Mouse (Mus musculus): ENCODE data around the gene Btbd10. TPM values are rescaled to one million over a fixed set of nuclear protein-coding genes. Genes with fewer than 3 reads are reported as not detected.

Gene Btbd10
- polyA plus RNA-seq, 1 experiment from 2014 or later = 25.6 TPM

- no peak overlapping the region for H3K27ac ChIP-seq (ENCODE audit: low read length)
- H3K4me1 ChIP-seq (ENCODE audit: insufficient read depth, low read length) = peaks cover 7% of the 10 kb centered on the region
- no peaks in the 10 kb centered on the region for H3K27me3 ChIP-seq (ENCODE audit: insufficient read depth, low read length)
- no peak for ATAC-seq (ENCODE audit: low FRiP score, low TSS enrichment)
- H3K4me3 ChIP-seq (ENCODE audit: low read length) = no peak overlapping the region
- no peak overlapping the region for H3K4me2 ChIP-seq (replicated peaks; ENCODE audit: low read depth, low read length)
- 88% methylated on average over 4 of the region's 4 CpGs for WGBS
- no peaks in the 10 kb centered on the region for H3K9me3 ChIP-seq (ENCODE audit: low read length)
- peaks cover 3% of the 10 kb centered on the region; the same call in 1 of the 2 replicates for H3K36me3 ChIP-seq (ENCODE audit: insufficient read depth, low read length)
- no peak overlapping the region for H3K9ac ChIP-seq (replicated peaks; ENCODE audit: low read length)
These were observed 71.4 kb downstream of the Btbd10 start for GRCm38 (mm10) chr7:113297813-113298212.

- Histone ChIP-seq H3K4me3 (ENCODE audit: low read length) (no peak overlapping the region), H3K4me2 (replicated peaks; ENCODE audit: low read depth, low read length) (peak overlapping the region; percentile 1; the same call in 1 of the 2 replicates), H3K9ac (replicated peaks; ENCODE audit: low read length) (no peak overlapping the region), H3K36me3 (ENCODE audit: insufficient read depth, low read length) (peaks cover 3% of the 10 kb centered on the region; the same call in 1 of the 2 replicates), H3K9me3 (ENCODE audit: low read length) (no peaks in the 10 kb centered on the region), H3K27ac (ENCODE audit: low read length) (no peak overlapping the region), H3K4me1 (ENCODE audit: insufficient read depth, low read length) (peaks cover 7% of the 10 kb centered on the region), H3K27me3 (ENCODE audit: insufficient read depth, low read length) (no peaks in the 10 kb centered on the region)
- whole genome bisulfite sequencing = 23% methylated on average over 17 of the region's 17 CpGs
- 0 out of 2 replicates have a peak, but pooled peaks have one; percentile 49 for ATAC-seq (ENCODE audit: low FRiP score, low TSS enrichment)
These were observed 73.9 kb downstream of the Btbd10 start for GRCm38 (mm10) chr7:113295077-113295890.

GRCm38 (mm10) chr7:113294598-113294997 is 74.6 kb downstream of the Btbd10 start:
- WGBS = 90% methylated on average over 6 of the region's 6 CpGs

GRCm38 (mm10) chr7:113292193-113292592 is 77.0 kb downstream of the Btbd10 start:
- no peaks in the 10 kb centered on the region for H3K27me3 ChIP-seq (ENCODE audit: insufficient read depth, low read length)
- no peak overlapping the region for H3K9ac ChIP-seq (replicated peaks; ENCODE audit: low read length)
- H3K4me3 ChIP-seq (ENCODE audit: low read length) = no peak overlapping the region
- WGBS = 85% methylated on average over 4 of the region's 4 CpGs
- no peak for ATAC-seq (ENCODE audit: low FRiP score, low TSS enrichment)
- no peaks in the 10 kb centered on the region for H3K36me3 ChIP-seq (ENCODE audit: insufficient read depth, low read length)
- no peak overlapping the region for H3K27ac ChIP-seq (ENCODE audit: low read length)
- no peak overlapping the region for H3K4me2 ChIP-seq (replicated peaks; ENCODE audit: low read depth, low read length)
- no peaks in the 10 kb centered on the region for H3K9me3 ChIP-seq (ENCODE audit: low read length)
- peaks cover 7% of the 10 kb centered on the region for H3K4me1 ChIP-seq (ENCODE audit: insufficient read depth, low read length)

More at GRCm38 (mm10) chr7:113294598-113294997, 74.6 kb downstream of the Btbd10 start:
- H3K9ac ChIP-seq (replicated peaks; ENCODE audit: low read length) = no peak overlapping the region
- no peak for ATAC-seq (ENCODE audit: low FRiP score, low TSS enrichment)
- H3K9me3 ChIP-seq (ENCODE audit: low read length) = no peaks in the 10 kb centered on the region
- H3K4me2 ChIP-seq (replicated peaks; ENCODE audit: low read depth, low read length) = no peak overlapping the region
- peaks cover 7% of the 10 kb centered on the region for H3K4me1 ChIP-seq (ENCODE audit: insufficient read depth, low read length)
- H3K27ac ChIP-seq (ENCODE audit: low read length) = no peak overlapping the region
- no peaks in the 10 kb centered on the region for H3K27me3 ChIP-seq (ENCODE audit: insufficient read depth, low read length)
- H3K4me3 ChIP-seq (ENCODE audit: low read length) = no peak overlapping the region
- H3K36me3 ChIP-seq (ENCODE audit: insufficient read depth, low read length) = peaks cover 3% of the 10 kb centered on the region; the same call in 1 of the 2 replicates

DNA sequence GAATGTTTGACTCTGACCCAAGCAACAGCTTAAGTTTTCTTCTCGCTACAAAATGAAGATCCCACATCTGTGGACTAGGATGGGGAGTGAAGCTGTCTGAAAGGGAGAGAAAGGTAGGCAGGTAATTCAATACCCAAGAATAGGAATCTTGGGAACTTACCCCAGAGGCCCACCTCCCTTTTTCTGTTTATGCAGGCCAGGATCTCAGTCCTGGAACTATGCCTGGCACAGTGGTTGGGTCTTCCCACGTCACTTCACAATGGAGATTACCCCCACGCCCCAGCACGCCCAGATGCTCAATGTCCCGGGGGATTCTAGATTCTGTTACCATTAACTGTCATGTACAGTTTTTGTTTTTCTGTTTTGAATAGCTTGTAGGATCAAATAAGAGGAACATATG is 77.5 kb downstream of the Btbd10 start:
- Histone ChIP-seq H3K9me3 (ENCODE audit: low read length) (no peaks in the 10 kb centered on the region), H3K9ac (replicated peaks; ENCODE audit: low read length) (no peak overlapping the region), H3K27ac (ENCODE audit: low read length) (no peak overlapping the region), H3K4me2 (replicated peaks; ENCODE audit: low read depth, low read length) (no peak overlapping the region), H3K4me1 (ENCODE audit: insufficient read depth, low read length) (peaks cover 7% of the 10 kb centered on the region), H3K36me3 (ENCODE audit: insufficient read depth, low read length) (no peaks in the 10 kb centered on the region), H3K4me3 (ENCODE audit: low read length) (no peak overlapping the region), H3K27me3 (ENCODE audit: insufficient read depth, low read length) (no peaks in the 10 kb centered on the region)
- no peak for ATAC-seq (ENCODE audit: low FRiP score, low TSS enrichment)
- WGBS = 63% methylated on average over 5 of the region's 5 CpGs

GRCm38 (mm10) chr7:113289211-113289610 is 80.0 kb downstream of the Btbd10 start:
- ATAC-seq (ENCODE audit: low FRiP score, low TSS enrichment) = no peak
- WGBS = 89% methylated on average over 1 of the region's 1 CpGs

GRCm38 (mm10) chr7:113285405-113285804 is 83.8 kb downstream of the Btbd10 start:
- no peaks in the 10 kb centered on the region for H3K27me3 ChIP-seq (ENCODE audit: insufficient read depth, low read length)
- H3K36me3 ChIP-seq (ENCODE audit: insufficient read depth, low read length) = peaks cover 7% of the 10 kb centered on the region
- H3K9ac ChIP-seq (replicated peaks; ENCODE audit: low read length) = no peak overlapping the region
- no peaks in the 10 kb centered on the region for H3K4me1 ChIP-seq (ENCODE audit: insufficient read depth, low read length)
- H3K9me3 ChIP-seq (ENCODE audit: low read length) = no peaks in the 10 kb centered on the region; the same call in 1 of the 2 replicates
- no peak overlapping the region for H3K4me2 ChIP-seq (replicated peaks; ENCODE audit: low read depth, low read length)
- 84% methylated on average over 2 of the region's 2 CpGs for WGBS
- no peak for ATAC-seq (ENCODE audit: low FRiP score, low TSS enrichment)
- H3K4me3 ChIP-seq (ENCODE audit: low read length) = no peak overlapping the region
- no peak overlapping the region for H3K27ac ChIP-seq (ENCODE audit: low read length)

More at GRCm38 (mm10) chr7:113289211-113289610, 80.0 kb downstream of the Btbd10 start:
- Histone ChIP-seq H3K4me1 (ENCODE audit: insufficient read depth, low read length) (no peaks in the 10 kb centered on the region), H3K4me3 (ENCODE audit: low read length) (no peak overlapping the region), H3K36me3 (ENCODE audit: insufficient read depth, low read length) (no peaks in the 10 kb centered on the region), H3K9ac (replicated peaks; ENCODE audit: low read length) (no peak overlapping the region), H3K27me3 (ENCODE audit: insufficient read depth, low read length) (no peaks in the 10 kb centered on the region), H3K27ac (ENCODE audit: low read length) (no peak overlapping the region), H3K9me3 (ENCODE audit: low read length) (no peaks in the 10 kb centered on the region), H3K4me2 (replicated peaks; ENCODE audit: low read depth, low read length) (no peak overlapping the region)

DNA sequence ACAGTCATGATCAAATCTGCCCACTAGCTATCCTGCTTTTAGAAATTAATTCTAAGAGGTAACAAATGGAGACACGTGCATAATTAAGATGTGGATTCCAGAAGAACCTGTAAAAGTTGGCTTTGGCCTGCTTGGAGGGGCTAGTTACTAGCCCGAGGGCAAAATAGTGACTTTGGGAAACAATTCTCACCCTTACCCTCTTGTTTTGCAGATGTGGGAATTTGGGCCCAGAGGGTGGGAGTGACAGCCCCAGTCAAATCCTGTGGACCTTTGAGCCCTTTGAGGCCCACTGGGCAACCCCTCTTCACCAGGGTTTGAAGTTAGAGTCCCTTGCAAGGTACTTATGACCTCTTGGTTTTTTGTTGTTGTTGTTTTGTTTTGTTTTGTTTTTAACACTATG is 89.9 kb downstream of the Btbd10 start:
- H3K9me3 ChIP-seq (ENCODE audit: low read length) = no peaks in the 10 kb centered on the region; the same call in 1 of the 2 replicates
- ATAC-seq (ENCODE audit: low FRiP score, low TSS enrichment) = no peak
- no peak overlapping the region for H3K9ac ChIP-seq (replicated peaks; ENCODE audit: low read length)
- no peaks in the 10 kb centered on the region for H3K27me3 ChIP-seq (ENCODE audit: insufficient read depth, low read length)
- H3K4me3 ChIP-seq (ENCODE audit: low read length) = no peak overlapping the region
- no peak overlapping the region for H3K4me2 ChIP-seq (replicated peaks; ENCODE audit: low read depth, low read length)
- no peak overlapping the region for H3K27ac ChIP-seq (ENCODE audit: low read length)
- no peaks in the 10 kb centered on the region for H3K4me1 ChIP-seq (ENCODE audit: insufficient read depth, low read length)
- WGBS = 63% methylated on average over 2 of the region's 2 CpGs
- H3K36me3 ChIP-seq (ENCODE audit: insufficient read depth, low read length) = peaks cover 7% of the 10 kb centered on the region

- Histone ChIP-seq H3K4me1 (ENCODE audit: insufficient read depth, low read length) (no peaks in the 10 kb centered on the region), H3K4me3 (ENCODE audit: low read length) (no peak overlapping the region), H3K27me3 (ENCODE audit: insufficient read depth, low read length) (no peaks in the 10 kb centered on the region), H3K36me3 (ENCODE audit: insufficient read depth, low read length) (peaks cover 5% of the 10 kb centered on the region), H3K9ac (replicated peaks; ENCODE audit: low read length) (no peak overlapping the region), H3K27ac (ENCODE audit: low read length) (no peak overlapping the region), H3K4me2 (replicated peaks; ENCODE audit: low read depth, low read length) (no peak overlapping the region), H3K9me3 (ENCODE audit: low read length) (no peaks in the 10 kb centered on the region; the same call in 1 of the 2 replicates)
- WGBS = 84% methylated on average over 4 of the region's 4 CpGs
- no peak for ATAC-seq (ENCODE audit: low FRiP score, low TSS enrichment)
These were observed 90.7 kb downstream of the Btbd10 start for GRCm38 (mm10) chr7:113278493-113278892.

GRCm38 (mm10) chr7:113277245-113277644 is 91.9 kb downstream of the Btbd10 start:
- Histone ChIP-seq H3K9me3 (ENCODE audit: low read length) (no peaks in the 10 kb centered on the region), H3K4me3 (ENCODE audit: low read length) (no peak overlapping the region), H3K27ac (ENCODE audit: low read length) (no peak overlapping the region), H3K9ac (replicated peaks; ENCODE audit: low read length) (no peak overlapping the region), H3K4me1 (ENCODE audit: insufficient read depth, low read length) (no peaks in the 10 kb centered on the region), H3K27me3 (ENCODE audit: insufficient read depth, low read length) (no peaks in the 10 kb centered on the region), H3K36me3 (ENCODE audit: insufficient read depth, low read length) (no peaks in the 10 kb centered on the region), H3K4me2 (replicated peaks; ENCODE audit: low read depth, low read length) (no peak overlapping the region)
- no peak for ATAC-seq (ENCODE audit: low FRiP score, low TSS enrichment)
- 65% methylated on average over 2 of the region's 2 CpGs for WGBS
